Mouse (Mus musculus): ENCODE measurements at regions not wholly inside any gene's neighbourhood (a gene's known extent, or its start where the extent isn't known, plus 50 kb on each side); places are given as distances from the start of the nearest gene placed in this dataset.

- no peak for TF ChIP-seq POLR2A (IDR thresholded peaks at IDR 0.05; ENCODE audit: borderline replicate concordance, extremely low read depth, insufficient read depth, insufficient read length, poor library complexity, severe bottlenecking)
- no peak for TF ChIP-seq CTCF (IDR thresholded peaks at IDR 0.05; ENCODE audit: borderline replicate concordance, extremely low read depth, insufficient read depth, insufficient read length)
These were observed 114.6 kb upstream of the Cyyr1 start for GRCm38 (mm10) chr16:85667790-85668189.

Measured in brain, embryonic 14.5 days (tissue).